Mouse (Mus musculus): ENCODE results near the gene Nkx2-3. TPM values are rescaled to one million over a fixed set of nuclear protein-coding genes. Genes with fewer than 3 reads are reported as not detected.

The Nkx2-3 gene
- total RNA-seq, 2 experiments from 2014 or later: not detected

DNA sequence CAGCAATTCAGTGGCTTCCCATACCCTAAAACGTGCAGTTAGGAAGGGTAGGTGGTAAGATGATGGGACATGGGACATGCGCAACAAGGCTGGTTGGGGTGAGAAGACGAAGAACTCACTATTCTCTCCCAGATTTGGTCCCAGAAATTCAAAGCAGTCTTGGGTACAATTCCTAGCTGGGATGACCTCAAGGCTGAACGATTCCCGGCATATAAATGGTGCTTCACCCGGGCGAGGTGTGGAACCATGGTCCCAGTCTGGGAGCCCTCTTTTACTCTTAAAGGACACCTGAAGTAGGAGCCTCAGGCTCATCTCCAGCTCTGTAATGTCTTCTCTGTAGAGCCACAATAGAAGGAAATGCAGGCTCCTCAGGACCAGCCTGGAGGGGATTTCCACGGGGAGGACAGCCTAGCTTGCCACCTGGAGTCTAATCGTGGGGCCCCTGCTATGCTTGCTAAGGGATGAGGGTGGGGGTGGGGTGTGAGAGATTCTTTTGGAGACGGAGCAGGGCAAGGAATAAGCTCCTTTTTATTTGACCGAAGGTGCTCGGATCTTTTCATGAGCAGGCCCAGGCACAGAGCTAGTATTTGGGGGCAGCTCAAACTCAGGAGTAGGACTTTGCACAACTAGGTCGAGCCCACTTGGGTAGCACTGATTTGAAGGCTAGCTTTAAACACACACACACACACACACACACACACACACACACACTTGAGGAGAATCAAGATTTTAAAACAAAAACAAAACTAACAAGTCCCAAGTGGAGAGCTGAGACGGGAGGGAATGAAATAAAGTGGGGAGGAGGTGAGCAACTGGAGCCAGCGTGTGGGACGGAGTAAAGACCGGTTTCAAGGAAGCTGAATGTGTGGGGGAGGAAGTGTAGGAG, 6.2 kb upstream of the Nkx2-3 start:
- no peak for DNase-seq (ENCODE audit: low spot score in 2 of 2)

DNA sequence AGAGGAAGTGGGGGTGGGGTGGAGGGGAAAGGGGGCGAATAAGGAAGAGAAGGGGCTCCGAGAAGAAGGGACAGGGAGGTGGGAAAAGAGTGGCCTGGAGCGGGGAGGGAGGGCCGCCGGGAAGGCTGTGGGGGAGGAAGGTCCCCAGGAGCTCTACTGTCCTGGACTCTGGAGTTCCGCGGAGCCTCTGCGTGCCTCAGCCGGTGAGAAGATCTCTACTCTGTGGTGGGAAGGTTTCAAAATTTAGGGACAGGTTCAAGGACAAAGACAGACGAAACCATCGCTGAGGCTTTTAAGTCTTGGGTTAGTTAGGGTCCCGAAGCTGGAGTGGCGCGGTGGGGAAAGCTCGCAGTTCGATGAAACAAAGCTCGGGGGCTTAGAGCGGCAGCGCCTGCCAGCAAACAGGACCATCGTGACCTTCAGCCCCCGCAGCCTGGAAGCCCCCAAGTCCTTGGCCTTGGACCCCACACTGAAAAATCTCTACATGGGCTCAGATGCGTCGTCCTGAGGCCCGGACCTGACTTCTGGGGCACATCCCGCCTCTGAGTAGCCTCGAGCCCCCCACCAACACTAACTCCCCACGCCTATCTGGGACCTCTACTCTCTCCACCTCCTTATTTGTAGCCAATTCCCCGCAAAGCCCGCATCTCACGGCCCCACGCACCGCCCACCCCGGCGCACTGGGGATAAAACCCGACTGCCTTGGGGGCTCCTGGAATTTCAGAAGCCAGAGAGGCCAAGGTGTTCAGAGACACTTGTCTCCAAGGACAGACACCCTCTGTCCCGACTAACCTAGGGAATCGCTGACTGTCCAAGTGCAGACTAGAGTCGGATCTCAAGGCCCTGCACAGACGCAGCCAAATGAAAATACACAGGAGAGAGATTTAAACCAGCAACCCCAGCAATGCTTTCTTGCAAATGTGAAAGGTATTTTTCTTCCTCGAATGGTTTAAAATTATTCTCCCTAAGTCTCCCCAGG, 5.3 kb upstream of the Nkx2-3 start:
- no peak for DNase-seq (ENCODE audit: low spot score in 2 of 2)

- no peak for DNase-seq (ENCODE audit: low spot score in 2 of 2)
Observed at GRCm38 (mm10) chr19:43607842-43608680, 4.1 kb upstream of the Nkx2-3 start.

GRCm38 (mm10) chr19:43608711-43609457, 3.2 kb upstream of the Nkx2-3 start:
- DNase-seq (ENCODE audit: low spot score in 2 of 2): no peak

GRCm38 (mm10) chr19:43609458-43610330, 2.4 kb upstream of the Nkx2-3 start:
- DNase-seq (ENCODE audit: low spot score in 2 of 2): no peak

GRCm38 (mm10) chr19:43610341-43610848, 1.7 kb upstream of the Nkx2-3 start:
- DNase-seq (ENCODE audit: low spot score in 2 of 2): no peak

GRCm38 (mm10) chr19:43611110-43611509, 1.0 kb upstream of the Nkx2-3 start:
- DNase-seq (ENCODE audit: low spot score in 2 of 2): no peak

DNA sequence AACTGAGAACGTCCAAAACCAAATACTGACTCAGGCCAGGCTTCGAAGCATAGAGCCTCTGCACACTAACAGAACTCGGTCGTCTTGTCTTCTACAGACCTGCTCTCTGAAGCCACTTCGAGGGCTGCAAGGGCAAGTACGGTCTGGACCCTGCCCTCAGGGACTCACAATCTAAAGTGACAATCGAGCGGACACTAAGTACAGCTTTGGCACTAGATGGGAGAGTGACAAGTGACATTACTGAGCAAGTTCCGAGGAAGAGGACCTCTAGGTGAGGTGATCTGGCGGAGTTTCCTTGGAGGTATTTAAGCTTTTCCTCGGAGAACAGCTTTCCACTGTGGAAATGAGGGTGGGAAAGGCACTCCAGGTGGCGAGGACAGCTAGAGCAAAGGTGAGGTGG, 564 bp upstream of the Nkx2-3 start:
- no peak for DNase-seq (ENCODE audit: low spot score in 2 of 2)

DNA sequence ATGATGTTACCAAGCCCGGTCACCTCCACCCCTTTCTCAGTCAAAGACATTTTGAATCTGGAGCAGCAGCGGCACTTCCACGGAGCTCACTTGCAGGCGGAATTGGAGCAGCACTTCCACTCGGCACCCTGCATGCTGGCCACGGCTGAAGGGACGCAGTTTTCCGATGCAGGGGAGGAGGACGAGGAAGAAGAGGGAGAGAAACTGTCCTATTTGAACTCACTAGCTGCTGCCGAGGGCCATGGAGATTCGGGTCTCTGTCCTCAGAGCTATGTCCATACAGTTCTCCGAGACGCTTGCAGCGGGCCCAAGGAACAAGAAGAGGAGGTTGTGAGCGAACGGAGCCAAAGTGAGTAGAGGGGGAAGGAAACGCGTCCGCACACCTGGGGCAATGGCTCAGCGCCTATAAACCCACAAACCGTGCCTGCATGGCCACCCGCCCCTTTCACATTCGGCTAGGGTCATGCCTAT, 411 bp downstream of the Nkx2-3 start:
- DNase-seq (ENCODE audit: low spot score in 2 of 2): no peak

DNA sequence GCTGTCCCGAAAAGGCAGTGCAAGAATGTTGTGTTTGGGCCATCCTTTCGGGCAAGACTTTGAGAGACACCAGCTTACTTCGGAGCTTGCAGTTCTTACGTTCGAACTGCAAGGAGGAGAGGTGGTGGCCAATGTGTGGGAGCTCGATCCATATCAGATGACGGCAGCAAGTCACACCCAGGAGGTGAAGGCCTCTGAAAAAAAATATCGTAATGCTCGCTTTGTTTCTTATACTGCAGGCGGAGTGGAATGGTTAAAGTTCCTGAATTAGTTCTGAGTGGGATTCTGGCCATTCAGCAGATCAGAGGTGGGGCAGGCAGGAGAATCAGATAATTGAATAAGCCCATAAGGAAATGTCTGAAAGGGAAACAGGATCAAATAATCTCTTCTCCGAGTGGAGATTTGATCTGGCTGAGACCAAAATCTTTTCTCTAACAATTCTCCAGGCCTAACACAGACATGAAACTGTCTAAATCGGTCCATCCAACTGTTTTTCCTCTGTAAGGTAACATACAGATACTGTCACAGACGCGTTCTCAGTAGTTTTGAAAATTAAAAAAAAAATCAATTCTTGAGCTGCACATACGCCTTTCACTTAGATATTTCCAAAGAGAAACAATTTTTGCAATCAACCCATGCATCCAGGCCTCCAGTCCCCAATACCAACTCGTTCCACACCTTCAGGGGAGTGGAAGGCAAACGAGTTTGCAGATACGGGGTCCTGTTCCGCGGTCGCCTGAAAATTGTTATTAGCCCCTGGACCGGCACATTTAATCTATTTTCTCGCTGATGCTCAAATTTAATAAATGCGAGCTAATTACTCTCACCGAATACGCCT, 1.4 kb downstream of the Nkx2-3 start:
- DNase-seq (ENCODE audit: low spot score in 2 of 2): no peak

- DNase-seq (ENCODE audit: low spot score in 2 of 2): no peak
Observed at GRCm38 (mm10) chr19:43614341-43615073, 2.4 kb downstream of the Nkx2-3 start.

DNA sequence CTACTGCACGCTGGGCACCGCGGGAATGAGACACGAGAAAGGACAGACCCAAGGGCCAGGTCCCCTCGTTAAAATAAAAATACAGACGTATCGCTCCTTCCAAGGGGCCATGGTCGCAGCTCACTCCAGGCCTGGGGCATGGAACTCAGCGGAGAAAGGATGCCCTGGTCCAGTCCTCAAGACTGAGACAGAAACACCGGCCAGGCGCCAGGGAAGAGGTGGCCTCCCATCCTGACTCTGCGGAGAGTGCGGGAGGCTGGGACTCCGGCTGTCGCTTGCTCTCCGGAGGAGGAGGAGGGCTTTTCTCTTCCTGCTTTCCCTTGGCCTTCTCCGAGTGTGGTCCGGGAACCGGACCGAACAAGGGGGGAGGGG, 2.9 kb downstream of the Nkx2-3 start:
- DNase-seq (ENCODE audit: low spot score in 2 of 2): no peak

DNA sequence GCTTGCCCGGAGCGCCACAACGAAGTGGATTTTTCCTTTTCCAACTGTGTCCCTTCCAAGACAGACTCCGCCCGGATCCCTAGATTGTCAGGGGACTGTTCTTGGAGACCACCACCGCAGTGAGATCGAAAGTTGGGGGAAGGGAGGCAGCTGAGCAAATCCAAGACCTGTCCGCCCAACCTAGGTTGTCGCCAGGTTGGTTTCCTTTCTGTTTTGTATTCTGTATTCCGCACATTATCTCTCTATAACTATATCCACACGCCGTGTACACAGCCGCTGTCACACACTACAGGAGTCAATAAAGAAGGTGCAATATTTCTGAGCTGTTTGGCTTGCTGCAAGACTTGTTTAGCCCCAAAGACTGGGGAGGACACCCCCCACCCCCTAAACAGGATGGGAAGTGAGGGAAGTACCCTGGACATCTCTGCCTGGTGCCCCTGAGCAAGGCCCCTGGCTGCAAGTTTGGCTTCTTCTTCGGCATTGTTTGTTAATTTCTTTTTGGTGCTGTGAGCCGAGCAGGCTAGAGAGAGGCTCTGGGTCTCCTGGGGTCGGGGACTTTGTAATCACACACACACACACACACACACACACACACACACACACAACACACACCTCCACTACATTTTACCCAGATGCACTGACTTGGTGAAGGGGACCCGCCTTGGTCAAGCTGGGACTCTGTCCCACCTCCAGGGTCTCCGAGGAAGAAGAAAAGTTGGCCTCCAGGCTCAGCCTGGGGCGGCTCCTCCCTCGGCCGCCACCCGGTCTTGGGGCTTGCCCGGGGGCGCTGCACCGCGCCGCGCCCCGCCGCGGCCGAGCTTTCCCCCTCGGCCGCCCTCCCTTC, 3.7 kb downstream of the Nkx2-3 start:
- DNase-seq (ENCODE audit: low spot score in 2 of 2): no peak

DNA sequence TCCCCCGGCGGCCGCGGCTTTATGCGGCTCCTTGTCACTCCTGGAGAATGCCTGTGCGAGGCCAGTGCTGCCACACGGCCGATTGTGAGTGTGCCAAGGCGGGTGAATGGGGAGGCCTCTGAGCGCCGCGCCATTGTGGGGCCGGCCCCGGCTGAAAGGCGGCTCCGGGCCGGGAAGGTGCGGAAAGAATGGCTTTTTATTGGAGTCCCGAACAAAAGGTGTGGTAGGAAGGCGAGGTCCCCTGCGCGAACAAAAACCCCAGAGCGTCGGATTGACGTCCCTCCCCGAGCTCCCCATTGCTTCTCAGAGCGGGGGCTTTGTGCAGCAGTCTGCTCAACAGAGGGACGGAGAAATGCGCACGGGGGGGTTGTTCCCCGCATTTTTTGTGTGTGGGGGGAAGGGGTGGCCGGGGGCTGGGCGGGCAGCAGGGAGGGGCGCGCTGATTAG, 4.3 kb downstream of the Nkx2-3 start:
- no peak for DNase-seq (ENCODE audit: low spot score in 2 of 2)

DNA sequence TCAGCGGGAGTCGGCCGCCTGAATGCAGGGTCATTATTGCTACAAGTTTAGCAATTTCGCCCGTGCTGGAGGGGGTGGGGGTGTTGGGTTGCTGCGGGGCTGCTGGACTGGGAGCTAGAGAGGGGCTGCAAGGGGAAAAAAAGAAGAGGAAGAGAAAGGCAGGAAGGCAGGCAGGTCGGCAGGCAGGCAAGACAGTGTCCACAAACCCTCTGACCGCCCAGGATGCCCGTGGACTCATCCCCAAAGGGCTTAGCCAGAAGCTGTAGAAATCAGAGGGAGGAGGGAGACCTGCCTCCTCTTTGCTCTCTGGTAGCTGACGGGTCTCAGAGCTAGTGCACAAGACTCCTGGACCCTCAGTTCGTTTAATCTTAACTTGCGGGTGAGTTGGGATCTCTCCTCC, 4.8 kb downstream of the Nkx2-3 start:
- no peak for DNase-seq (ENCODE audit: low spot score in 2 of 2)

- DNase-seq (ENCODE audit: low spot score in 2 of 2): no peak
Observed at GRCm38 (mm10) chr19:43617761-43618349, 5.7 kb downstream of the Nkx2-3 start.

All from layer of hippocampus, postnatal 14 days (tissue).